Mouse (Mus musculus) midbrain, embryonic 14.5 days (tissue): ENCODE data around the gene Arsa. TPM values are rescaled to one million over a fixed set of nuclear protein-coding genes. Genes with fewer than 3 reads are reported as not detected.
A peak's percentile ranks its signal among the peaks of the same experiment; 100 is the strongest.

ENCODE experiments used
- ATAC-seq: fragments of 200-750 bp; cut with Nextera tagmentation; 2 replicates; pipeline ENCODE4 v1.8.0; 2017; ENCODE audit warnings: moderate number of reproducible peaks, moderate library complexity; ENCODE audit not compliant: low FRiP score, low TSS enrichment
- DNase-seq: peaks from one replicate; pipeline ENCODE4 v3.0.0-alpha.2; 2015
- H3K27ac ChIP-seq: fragments of 300-500 bp; sonication (generic); replicated peaks from 2 replicates; pipeline ENCODE4 v1.5.1; 2014; ENCODE audit warnings: mild to moderate bottlenecking, low read depth, low read length, moderate library complexity
- H3K27me3 ChIP-seq: fragments of 300-500 bp; sonication (generic); 2 replicates; pipeline ENCODE4 v1.6.1; 2014; ENCODE audit warnings: low read length, control low read depth, mixed read lengths; ENCODE audit not compliant: control insufficient read depth, insufficient read depth
- H3K36me3 ChIP-seq: fragments of 300-500 bp; sonication (generic); 2 replicates; pipeline ENCODE4 v1.6.1; 2014; ENCODE audit warnings: low read length, control low read depth; ENCODE audit not compliant: control insufficient read depth, insufficient read depth
- H3K4me1 ChIP-seq: fragments of 300-500 bp; sonication (generic); 2 replicates; pipeline ENCODE4 v1.6.1; 2014; ENCODE audit warnings: mild to moderate bottlenecking, antibody characterized with exemption, low read length, control low read depth; ENCODE audit not compliant: control insufficient read depth, insufficient read depth
- H3K4me2 ChIP-seq: fragments of 300-500 bp; sonication (generic); 2 replicates; pipeline ENCODE4 v1.6.1; 2014; ENCODE audit warnings: mild to moderate bottlenecking, low read length, moderate library complexity
- H3K4me3 ChIP-seq: fragments of 300-500 bp; sonication (generic); replicated peaks from 2 replicates; pipeline ENCODE4 v1.5.1; 2014; ENCODE audit warnings: low read depth, low read length
- H3K9ac ChIP-seq: fragments of 300-500 bp; sonication (generic); replicated peaks from 2 replicates; pipeline ENCODE4 v1.6.1; 2014; ENCODE audit warnings: mild to moderate bottlenecking, low read length, moderate library complexity
- H3K9me3 ChIP-seq: fragments of 300-500 bp; sonication (generic); 2 replicates; pipeline ENCODE4 v1.6.1; 2016; ENCODE audit warnings: low read length, control low read depth, mixed read lengths; ENCODE audit not compliant: control insufficient read depth
- WGBS: fragments of 180-500 bp; shearing (Covaris S2); extraction: QIAGEN DNeasy Blood & Tissue Kit; methylation state at CpG from one replicate; pipeline ENCODE4 v1.1.7; 2014; 5-methylcytosine and 5-hydroxymethylcytosine counted together
- polyA plus RNA-seq: library from polyadenylated mRNA; unstranded; fragments of >200 nt; fragmentation: Nextera tagmentation; extraction: Ambion mirVana; gene quantifications from 2 replicates; pipeline ENCODE4 v1.2.1, GENCODE M21; 2014

Gene Arsa
- 16.0 and 21.7 TPM in 2 replicates for polyA plus RNA-seq

GRCm38 (mm10) chr15:89477091-89477491, at the start of gene Arsa:
Gene Arsa, minus strand, starts transcription at chr15:89477425.
- ATAC-seq (no peak), DNase-seq (no peak)
- H3K27ac ChIP-seq: peak within 1 kb of the TSS; percentile 81
- no peaks in the 10 kb centered on the region for H3K9me3 ChIP-seq
- no peaks in the 10 kb centered on the region for H3K27me3 ChIP-seq
- peaks cover 11% of the 10 kb centered on the region for H3K4me1 ChIP-seq
- WGBS: 28% methylated on average over 9 of the region's 9 CpGs
- H3K4me2 ChIP-seq: peak within 1 kb of the TSS; percentile 87
- no peaks in the 10 kb centered on the region for H3K36me3 ChIP-seq
- peak within 1 kb of the TSS; percentile 57 for H3K4me3 ChIP-seq
- H3K9ac ChIP-seq: peak within 1 kb of the TSS; percentile 65

GRCm38 (mm10) chr15:89526776-89527325, 49.6 kb upstream of the Arsa start:
- Histone ChIP-seq H3K27ac (no peak overlapping the region), H3K36me3 (no peaks in the 10 kb centered on the region), H3K4me3 (no peak overlapping the region), H3K4me1 (peaks cover 7% of the 10 kb centered on the region), H3K27me3 (peaks cover 18% of the 10 kb centered on the region; the same call in 1 of the 2 replicates), H3K4me2 (no peak overlapping the region), H3K9me3 (no peaks in the 10 kb centered on the region), H3K9ac (no peak overlapping the region)
- WGBS: 91% methylated on average over 19 of the region's 19 CpGs
- ATAC-seq (no peak), DNase-seq (no peak)

DNA sequence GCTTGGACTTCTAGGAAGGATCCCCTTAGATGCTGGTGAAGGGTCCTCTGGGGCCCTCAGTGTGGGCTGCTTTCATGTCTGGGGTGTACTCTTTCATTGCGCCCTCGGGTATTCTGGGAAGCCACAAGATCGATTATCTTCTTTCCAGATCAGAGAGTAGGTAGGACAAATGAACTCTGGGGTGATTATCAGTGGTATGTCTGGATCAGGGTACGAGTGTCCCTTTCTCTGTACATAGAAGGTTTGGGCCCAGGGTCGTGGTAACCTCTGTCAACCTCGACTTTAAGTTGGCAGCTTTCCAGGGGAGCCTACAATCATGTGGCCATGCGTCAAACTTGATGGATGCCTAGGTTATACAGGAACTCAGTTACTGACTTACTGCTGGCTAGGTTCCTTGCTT, 48.7 kb upstream of the Arsa start:
- WGBS: 85% methylated on average over 7 of the region's 7 CpGs
- no peak overlapping the region for H3K4me2 ChIP-seq
- no peak overlapping the region for H3K4me3 ChIP-seq
- 0 out of 2 replicates have a peak, but pooled peaks cover 6% of the 10 kb centered on the region for H3K4me1 ChIP-seq
- H3K9me3 ChIP-seq: no peaks in the 10 kb centered on the region
- no peak for DNase-seq
- no peak overlapping the region for H3K27ac ChIP-seq
- ATAC-seq: no peak
- H3K9ac ChIP-seq: no peak overlapping the region
- H3K27me3 ChIP-seq: peaks cover 18% of the 10 kb centered on the region; the same call in 1 of the 2 replicates
- no peaks in the 10 kb centered on the region for H3K36me3 ChIP-seq

DNA sequence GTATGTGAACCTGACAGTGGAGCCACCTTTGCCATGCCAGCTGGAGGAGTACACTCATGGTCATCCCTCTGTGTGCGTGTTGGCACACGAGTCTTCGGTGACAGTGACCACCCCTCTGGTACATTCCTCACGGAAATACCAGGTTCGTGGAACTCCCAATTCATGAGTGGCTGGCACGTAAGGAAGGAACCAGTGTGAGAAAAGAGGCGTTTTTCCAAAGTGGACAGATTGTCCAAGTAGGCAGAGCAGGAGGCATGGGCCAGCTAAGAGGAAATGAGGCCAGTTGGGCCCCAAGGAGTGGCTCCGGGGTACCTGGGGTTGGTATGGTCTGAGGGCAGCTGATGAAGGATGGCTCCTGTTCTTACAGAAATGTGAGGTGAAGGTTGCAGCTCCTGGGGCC, 48.2 kb upstream of the Arsa start:
- 0 out of 2 replicates have a peak, but pooled peaks cover 6% of the 10 kb centered on the region for H3K4me1 ChIP-seq
- H3K9ac ChIP-seq: no peak overlapping the region
- no peak overlapping the region for H3K4me2 ChIP-seq
- peaks cover 18% of the 10 kb centered on the region; the same call in 1 of the 2 replicates for H3K27me3 ChIP-seq
- no peaks in the 10 kb centered on the region for H3K36me3 ChIP-seq
- H3K27ac ChIP-seq: no peak overlapping the region
- no peak for ATAC-seq
- 93% methylated on average over 8 of the region's 8 CpGs for WGBS
- no peak overlapping the region for H3K4me3 ChIP-seq
- H3K9me3 ChIP-seq: no peaks in the 10 kb centered on the region
- DNase-seq: no peak

- Histone ChIP-seq H3K27ac (no peak overlapping the region), H3K4me2 (peak overlapping the region; percentile 86), H3K4me3 (peak overlapping the region; percentile 55), H3K9ac (no peak overlapping the region), H3K9me3 (no peaks in the 10 kb centered on the region), H3K27me3 (peaks cover 18% of the 10 kb centered on the region; the same call in 1 of the 2 replicates), H3K4me1 (0 out of 2 replicates have a peak, but pooled peaks cover 6% of the 10 kb centered on the region), H3K36me3 (no peaks in the 10 kb centered on the region)
- ATAC-seq (no peak), DNase-seq (no peak)
- 69% methylated on average over 8 of the region's 8 CpGs for WGBS
Observed at GRCm38 (mm10) chr15:89524611-89525415, 47.6 kb upstream of the Arsa start.

DNA sequence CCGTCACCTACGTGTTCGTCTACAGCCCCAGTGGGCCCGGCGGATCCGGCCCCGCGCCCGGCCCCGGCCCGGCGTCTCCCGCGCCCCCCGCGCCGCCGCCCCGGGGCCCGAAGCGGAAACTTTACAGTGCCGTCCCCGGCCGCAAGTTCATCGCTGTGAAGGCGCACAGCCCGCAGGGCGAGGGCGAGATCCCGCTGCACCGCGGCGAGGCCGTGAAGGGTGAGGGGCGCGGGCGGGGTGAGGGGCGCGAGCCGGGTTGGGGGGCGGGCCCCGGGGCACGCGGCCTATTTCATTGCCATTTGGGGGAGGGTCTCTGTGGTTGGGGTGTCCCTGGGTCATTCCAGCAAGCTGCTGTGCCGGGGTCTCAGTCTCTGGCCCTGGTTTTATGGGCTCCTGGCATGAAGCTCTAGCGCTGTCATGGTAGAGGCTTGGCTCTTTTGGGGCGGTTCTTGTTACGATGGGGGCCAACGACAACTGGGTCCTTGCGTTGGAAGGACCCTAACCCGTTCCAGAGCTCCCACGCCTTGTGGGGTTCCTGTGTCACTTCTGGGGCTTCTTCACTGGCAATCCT, 46.9 kb upstream of the Arsa start:
- Histone ChIP-seq H3K27ac (no peak overlapping the region), H3K9me3 (no peaks in the 10 kb centered on the region), H3K4me1 (0 out of 2 replicates have a peak, but pooled peaks cover 6% of the 10 kb centered on the region), H3K36me3 (no peaks in the 10 kb centered on the region), H3K4me2 (peak overlapping the region; percentile 86), H3K27me3 (peaks cover 18% of the 10 kb centered on the region; the same call in 1 of the 2 replicates), H3K9ac (peak overlapping the region; percentile 57), H3K4me3 (peak overlapping the region; percentile 55)
- ATAC-seq: no peak
- WGBS: 4% methylated on average over 52 of the region's 52 CpGs
- DNase-seq: peak; percentile 44

DNA sequence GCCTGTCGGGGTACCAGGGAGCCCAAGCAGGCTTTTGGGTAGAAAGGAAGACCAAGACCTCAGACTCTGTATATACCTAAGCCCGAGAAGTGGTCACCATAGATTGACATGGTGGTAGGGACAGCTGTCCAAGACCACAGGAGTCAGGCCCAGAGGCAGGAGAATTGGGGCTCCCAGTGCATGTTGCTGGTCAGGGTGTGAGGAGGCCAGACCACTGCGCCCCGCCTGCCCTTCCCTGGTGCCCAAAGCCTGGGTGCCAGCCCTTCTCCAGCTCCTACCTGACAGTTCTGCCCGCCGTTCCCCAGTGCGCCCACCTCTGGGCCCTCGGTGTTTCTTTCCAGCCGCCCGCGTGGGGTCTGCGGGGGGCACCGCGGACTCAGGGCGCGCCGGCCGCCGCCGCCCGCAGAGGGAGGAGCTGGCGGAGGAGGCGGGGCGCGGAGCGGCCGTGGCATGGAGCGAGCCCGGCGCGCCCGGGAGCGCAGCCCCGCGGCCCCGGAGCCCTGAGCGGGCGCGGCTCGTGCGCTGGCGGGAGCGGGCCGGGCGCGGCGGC, 46.1 kb upstream of the Arsa start:
- Histone ChIP-seq H3K4me1 (0 out of 2 replicates have a peak, but pooled peaks cover 6% of the 10 kb centered on the region), H3K36me3 (no peaks in the 10 kb centered on the region), H3K9me3 (no peaks in the 10 kb centered on the region), H3K4me2 (peak overlapping the region; percentile 86), H3K9ac (peak overlapping the region; percentile 57), H3K27ac (no peak overlapping the region), H3K4me3 (peak overlapping the region; percentile 37), H3K27me3 (peaks cover 18% of the 10 kb centered on the region; the same call in 1 of the 2 replicates)
- 5% methylated on average over 46 of the region's 47 CpGs for WGBS
- peak; percentile 37 for ATAC-seq
- DNase-seq: peak; percentile 64

GRCm38 (mm10) chr15:89522566-89523282, 45.5 kb upstream of the Arsa start:
- no peak for ATAC-seq

More at GRCm38 (mm10) chr15:89522566-89523282, 45.5 kb upstream of the Arsa start:
- DNase-seq: no peak
- H3K4me3 ChIP-seq: peak overlapping the region; percentile 37
- no peak overlapping the region for H3K9ac ChIP-seq
- peak overlapping the region; percentile 86 for H3K4me2 ChIP-seq
- H3K27me3 ChIP-seq: peaks cover 18% of the 10 kb centered on the region; the same call in 1 of the 2 replicates
- no peaks in the 10 kb centered on the region for H3K36me3 ChIP-seq
- H3K4me1 ChIP-seq: 0 out of 2 replicates have a peak, but pooled peaks cover 6% of the 10 kb centered on the region
- H3K9me3 ChIP-seq: no peaks in the 10 kb centered on the region
- H3K27ac ChIP-seq: no peak overlapping the region
- WGBS: 87% methylated on average over 10 of the region's 10 CpGs
